Mouse (Mus musculus): ENCODE measurements at regions not wholly inside any gene's neighbourhood (a gene's known extent, or its start where the extent isn't known, plus 50 kb on each side); places are given as distances from the start of the nearest gene placed in this dataset.

DNA sequence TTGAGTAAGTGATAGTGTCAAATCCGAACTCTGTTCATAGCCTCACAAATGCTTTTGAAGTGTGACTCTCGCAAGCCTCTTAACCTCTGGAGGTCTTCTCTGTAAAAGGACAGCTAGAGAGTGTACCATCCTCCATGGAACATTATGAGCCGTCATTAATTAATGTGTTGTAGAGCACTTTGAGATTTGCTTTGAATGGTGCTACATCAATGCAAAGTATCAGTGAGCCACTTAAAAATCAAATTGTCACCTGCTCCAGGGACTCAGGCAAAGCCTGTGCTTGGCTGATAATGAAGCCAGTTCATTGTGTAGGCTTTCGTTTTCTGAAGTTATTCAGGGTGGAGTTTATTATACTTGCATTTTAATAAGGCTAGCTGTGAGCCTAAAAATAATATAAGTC, 801.8 kb upstream of the B3galt2 start:
- DNase-seq (ENCODE audit: low read depth, low spot score): no peak

DNA sequence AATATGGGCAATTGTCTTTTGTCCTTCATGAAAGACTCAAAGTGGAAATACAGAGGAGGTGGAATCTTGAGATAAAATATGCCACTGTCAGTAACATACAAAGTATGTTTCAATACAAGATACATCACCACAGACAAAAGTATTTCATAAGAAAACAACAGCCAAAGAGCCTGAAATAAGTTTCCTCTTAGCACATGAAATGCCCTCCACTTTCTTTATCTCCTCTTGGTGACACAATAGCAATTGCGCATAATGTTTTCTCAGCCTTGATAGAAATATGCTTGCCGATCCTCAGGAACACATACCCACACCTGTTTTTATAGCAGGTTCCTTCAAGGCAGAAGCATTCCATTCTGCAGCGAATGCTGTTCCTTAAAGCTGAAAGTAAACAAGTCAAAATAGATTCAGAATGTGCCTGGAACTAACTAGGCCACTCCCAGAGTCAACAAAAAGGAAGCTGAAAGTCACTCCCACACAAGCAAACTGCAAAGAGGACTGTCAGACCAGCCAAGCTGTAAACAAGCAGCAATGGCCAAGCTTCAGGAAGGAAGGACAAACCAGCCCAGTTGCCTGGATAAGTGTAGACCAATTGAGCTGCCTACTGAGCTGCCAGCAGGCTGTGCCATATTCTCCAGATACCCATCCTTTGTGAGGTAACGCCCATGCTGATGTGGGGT, 773.3 kb upstream of the B3galt2 start:
- no peak for DNase-seq (ENCODE audit: low read depth, low spot score)

DNA sequence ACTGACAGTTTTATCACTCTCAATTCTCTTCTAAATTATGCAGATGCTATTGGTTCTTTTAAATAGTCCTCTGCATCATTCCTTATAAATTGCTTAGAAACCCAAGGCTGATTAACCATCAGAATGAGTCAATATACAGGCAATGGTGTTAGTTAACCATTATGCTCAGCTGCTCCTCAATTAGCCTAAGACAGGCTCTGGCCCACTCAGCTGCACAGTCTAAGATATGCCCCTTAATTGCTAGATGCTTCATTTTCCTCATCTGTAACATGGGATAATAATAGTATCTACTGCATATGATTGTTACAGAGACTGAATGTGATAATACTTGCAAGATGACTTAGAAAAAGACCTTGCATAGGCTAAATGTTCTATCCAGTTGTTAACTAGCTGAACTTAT, 748.6 kb upstream of the B3galt2 start:
- no peak for DNase-seq (ENCODE audit: low read depth, low spot score)

DNA sequence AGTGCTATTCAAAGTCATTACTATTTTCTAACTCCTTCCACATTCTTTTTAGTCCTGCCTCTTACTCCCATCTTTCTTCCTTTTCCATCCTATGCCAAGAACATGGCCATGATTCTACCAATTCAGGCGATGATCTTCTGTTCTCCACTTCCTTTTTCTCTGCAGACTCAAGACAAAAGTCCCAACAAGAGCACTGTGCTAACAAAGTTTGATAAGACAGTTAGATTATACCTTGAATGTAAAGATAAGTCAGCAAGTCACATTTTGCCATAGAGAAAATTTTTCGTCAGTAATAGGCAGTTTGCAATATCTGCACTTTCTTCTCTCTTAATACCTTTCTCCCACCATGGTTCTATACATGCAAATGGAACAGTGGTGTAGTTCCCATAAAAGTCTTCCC, 747.3 kb upstream of the B3galt2 start:
- DNase-seq (ENCODE audit: low read depth, low spot score): no peak

DNA sequence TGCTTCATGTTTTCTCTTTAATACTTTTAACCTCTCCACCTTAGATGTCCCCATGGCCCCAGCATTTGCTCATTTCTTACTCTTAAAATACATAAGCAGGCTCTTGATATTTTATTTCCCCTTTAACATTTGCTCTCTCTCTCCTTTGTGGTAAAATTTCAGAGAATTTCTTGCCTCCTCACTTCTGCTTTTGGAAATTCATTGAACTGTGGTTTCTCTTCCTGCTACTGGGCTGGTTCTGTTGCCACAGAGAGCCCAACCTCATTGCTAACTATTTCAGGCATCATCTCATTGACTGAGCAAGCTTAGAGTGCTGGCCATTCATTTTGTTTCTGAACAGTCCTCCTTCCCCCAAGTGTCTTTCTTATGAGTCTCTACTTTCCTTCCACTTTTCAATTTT, 746.3 kb upstream of the B3galt2 start:
- DNase-seq (ENCODE audit: low read depth, low spot score): no peak

DNA sequence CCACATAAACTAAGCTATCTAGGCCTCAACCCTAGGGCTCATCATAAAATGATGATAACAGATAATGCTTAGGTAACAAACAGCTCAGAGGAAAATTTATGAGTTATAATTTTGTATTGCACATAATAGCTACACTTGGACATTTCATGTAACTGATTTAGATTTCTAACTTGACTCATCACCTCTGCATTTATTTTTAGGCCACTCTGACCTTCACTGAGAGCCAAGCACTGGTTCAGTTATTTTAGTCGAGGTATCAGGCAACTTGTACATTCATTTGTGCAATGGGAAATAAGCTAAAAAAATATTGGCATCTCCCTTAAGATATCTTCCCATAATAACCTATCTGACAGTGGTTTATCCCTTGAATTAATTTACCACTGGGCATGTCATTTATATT, 745.4 kb upstream of the B3galt2 start:
- no peak for DNase-seq (ENCODE audit: low read depth, low spot score)

DNA sequence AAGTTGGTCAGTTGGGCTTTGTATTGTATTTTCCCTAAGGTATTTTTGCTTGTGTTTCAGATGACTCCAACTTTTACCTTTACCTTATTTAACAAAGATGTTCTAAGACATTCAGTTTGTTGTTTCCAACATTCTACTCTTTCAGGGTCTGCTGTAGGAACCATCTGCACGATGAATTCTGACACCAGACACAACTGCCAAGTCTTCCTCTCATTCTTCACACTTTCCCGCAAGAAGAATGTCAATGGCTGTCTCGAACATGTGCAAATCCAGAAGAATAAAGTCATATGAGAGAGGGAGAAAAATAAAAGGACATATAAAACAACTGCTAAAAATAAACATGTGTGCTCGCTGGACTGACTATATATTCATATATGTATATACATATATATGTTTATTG, 730.6 kb upstream of the B3galt2 start:
- no peak for DNase-seq (ENCODE audit: low read depth, low spot score)

DNA sequence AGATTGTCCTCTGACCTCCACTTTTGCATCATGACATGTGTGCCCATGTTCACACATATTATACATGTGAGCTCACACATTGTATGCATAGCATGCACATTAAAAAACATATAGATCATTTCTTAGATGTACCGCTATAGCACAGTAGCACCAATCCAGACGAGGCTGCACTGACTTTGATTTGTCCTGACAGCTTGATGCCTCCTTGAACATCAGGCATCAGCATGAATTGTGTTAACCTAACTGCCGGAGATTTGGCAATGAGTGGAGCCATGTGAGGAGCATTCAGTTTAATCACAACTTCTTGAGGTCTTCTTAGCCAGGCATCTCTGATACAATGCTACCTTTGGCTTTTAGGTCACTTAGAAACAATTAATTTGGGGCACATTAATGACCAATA, 683.8 kb upstream of the B3galt2 start:
- DNase-seq (ENCODE audit: low read depth, low spot score): no peak

DNA sequence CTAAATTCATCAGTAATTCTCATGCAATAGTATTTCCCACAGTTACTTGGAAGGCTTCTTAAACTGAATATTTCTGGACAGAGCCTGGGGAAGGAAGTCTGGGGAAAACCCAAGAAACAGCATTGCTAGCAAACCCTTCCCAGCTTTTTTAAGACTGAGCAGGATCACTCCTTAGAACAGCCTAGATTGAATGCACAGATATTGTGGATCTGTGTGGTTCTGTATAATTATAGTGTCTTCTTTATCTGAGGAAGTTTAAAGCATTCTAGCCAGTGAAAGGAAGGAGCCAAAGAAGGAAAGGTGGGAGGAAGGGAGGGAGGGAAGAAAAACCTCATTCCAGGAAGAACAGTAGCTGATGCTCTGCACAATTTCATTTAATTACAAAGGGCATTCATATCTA, 669.0 kb upstream of the B3galt2 start:
- DNase-seq (ENCODE audit: low read depth, low spot score): no peak

DNA sequence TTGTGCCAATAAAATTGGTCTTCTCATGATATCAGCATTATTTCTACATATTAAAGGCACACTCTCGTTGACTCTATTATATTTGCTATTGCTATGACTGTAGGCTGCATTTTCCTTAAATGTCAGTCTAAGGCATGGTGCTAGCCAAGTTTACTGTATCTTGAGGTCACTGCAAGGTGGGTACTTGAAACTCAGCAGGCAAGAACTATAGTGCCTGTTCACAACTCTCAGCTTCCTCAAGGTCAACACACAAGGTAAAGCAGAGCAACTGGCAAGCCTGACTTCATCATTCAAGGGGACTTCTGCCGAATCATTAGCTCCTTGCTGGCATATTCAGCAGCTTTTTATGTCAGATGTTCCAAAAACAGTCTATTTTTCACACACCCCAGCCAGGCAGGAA, 667.1 kb upstream of the B3galt2 start:
- no peak for DNase-seq (ENCODE audit: low read depth, low spot score)

DNA sequence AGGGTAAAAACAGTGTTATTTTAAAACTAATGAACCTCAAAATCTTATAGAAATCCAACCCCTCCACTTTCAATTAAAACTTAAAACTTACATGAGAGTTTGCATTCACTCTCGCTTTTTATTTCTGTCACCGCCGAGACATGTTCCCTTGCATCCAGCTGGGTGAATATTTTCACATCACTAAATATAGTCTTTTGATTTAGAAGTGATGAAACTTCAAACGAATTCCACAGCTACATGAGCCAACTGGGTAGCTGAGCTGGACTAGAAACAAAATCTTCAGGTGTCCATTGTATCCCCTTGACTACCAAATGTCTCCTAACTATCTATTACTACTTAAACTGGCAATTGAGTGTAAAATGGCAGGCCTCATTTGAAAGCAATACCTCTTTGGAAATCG, 657.5 kb upstream of the B3galt2 start:
- no peak for DNase-seq (ENCODE audit: low read depth, low spot score)

DNA sequence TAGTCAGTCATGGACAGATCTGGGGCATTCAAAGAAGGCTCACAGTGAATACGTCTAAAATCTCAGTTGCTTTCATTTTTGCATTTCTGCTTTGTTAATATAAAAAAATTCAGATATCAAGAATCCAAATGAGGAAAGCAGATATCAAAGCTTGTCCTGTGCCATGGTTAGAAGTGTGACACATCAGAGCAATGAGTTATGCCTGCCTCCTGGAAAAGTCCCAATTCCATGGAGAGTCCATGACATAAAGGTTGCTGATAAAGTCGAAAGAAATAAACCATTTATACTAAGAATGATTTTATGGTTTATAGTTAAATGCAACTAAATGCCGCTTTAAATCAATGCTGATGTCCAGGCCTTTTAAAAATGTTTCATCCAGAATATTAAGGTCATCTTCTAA, 656.8 kb upstream of the B3galt2 start:
- no peak for DNase-seq (ENCODE audit: low read depth, low spot score)

DNA sequence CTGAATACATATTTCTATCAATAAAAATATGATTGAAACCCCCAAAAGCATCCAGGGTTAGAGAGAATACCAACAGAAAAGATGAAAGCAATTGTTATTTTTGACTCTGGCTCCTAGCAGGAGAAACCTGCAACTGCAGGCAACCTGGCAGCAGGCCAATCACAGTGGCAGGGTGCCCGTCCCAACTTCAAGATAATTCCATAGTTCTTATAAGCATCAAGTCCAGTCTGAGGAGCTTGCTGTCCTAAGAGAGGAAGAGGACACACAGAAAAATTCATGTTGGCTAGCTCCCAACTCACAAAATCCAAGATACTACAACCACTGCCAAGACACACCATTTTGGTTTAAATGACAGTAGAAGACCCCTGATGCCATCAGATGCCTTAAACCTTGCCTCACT, 654.9 kb upstream of the B3galt2 start:
- DNase-seq (ENCODE audit: low read depth, low spot score): no peak

DNA sequence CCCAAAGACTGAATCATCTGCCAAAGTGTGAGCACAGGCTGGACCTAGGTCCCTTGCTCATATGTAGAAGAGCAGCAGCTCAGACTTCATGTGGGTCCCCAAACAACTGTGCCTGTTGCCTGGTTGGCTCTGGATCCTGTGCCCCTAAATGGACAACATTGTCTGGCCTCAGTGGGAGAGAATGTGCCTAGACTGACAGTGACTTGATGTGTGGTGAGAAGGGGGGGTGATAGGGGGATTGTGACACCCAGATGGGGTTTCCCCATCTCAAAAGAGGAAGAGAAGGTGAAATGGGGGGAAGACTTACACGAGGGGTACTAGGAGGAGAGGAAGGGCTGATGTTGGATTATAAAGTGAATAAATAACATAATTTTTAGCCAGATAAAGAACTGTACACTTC, 640.2 kb upstream of the B3galt2 start:
- DNase-seq (ENCODE audit: low read depth, low spot score): no peak

DNA sequence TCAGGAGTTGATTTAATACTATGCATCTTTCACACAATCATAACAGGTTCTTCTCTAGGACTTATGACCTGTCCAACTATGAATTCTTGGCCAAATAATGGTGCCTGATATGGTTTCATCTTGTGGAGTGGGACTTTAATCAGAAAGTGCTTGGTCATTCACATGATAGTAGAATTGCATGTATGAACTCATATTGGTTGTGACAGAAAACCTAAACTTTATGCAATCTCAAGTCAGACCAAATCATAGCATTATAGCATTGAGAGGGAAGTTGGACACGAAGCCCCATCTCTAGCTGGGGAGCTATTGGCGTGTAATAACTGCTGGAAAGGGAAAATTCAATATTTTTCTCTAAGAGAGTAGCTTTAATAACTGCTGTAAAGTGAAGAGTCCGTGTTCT, 639.4 kb upstream of the B3galt2 start:
- no peak for DNase-seq (ENCODE audit: low read depth, low spot score)

DNA sequence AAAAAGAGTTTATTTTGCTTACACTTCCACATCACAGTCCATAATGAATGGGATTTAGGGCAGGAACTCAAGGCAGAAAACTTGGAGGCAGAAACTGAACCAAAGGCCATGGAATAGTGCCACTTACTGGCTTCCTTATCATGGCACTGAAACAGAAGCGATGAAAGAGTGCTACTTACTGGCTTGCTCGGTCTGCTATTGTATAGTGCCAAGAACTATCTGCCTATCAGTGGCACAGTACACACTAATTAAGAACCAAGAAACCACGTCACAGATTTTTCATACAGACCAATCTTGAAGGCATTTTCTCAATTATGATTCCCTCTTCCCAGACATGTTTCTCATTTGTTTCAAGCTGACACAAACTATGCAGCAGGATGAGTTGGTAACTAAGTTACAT, 634.4 kb upstream of the B3galt2 start:
- DNase-seq (ENCODE audit: low read depth, low spot score): no peak

DNA sequence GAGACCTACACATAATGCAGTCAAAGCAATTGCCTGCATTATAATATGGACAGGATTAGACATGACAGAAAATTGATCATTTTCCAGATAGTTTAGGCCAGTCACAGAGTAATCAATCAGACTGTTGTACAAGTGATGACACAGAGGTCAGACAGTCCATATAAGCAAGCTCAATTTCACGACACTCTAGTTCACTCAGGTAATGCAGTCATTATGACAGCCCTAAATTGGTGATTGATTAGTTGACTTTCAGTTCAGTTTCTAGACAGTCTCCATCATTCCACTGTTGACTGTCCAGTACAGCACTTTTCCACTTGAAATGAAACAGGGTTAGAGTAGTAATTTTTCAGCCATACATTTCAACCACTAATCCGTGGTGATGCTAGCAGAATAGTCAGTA, 620.5 kb upstream of the B3galt2 start:
- DNase-seq (ENCODE audit: low read depth, low spot score): no peak

DNA sequence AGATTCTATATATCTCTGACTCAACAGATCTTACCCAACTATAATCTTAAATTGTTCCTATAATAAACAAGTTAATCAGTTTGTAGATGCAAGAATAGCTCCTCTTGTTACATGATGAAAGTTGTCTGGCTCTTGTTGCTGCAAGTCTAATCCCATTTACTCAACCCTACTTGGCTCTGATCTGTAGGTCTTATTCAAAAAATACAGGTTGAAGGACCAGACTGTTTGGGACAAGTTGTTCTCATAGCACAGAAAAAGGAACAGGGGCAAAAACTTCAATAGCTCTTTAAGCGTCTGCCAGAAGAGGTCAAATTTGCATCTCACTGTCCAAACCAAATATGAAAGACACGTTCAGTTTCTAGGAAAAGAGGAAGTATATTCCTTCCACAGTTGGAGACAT, 587.3 kb upstream of the B3galt2 start:
- no peak for DNase-seq (ENCODE audit: low read depth, low spot score)

DNA sequence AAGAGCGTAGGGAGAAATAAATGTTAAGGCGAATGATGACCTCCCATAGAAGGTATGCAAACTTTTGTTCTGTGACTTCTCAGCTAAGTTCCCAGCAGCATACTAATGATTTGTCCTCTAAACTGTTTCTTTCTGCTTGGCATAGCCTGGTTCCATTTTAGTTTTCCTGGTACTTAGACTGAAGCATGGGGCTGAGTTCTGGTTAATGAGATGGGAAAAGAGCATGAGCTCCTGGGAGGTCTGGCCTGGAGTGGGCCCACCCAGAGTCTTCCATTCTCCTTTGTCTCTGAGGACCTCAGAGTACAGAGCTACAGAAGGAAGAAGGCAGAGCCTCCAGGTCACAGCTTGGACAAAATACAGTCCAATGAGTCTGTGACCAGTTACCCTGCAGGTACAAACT, 586.9 kb upstream of the B3galt2 start:
- DNase-seq (ENCODE audit: low read depth, low spot score): no peak

DNA sequence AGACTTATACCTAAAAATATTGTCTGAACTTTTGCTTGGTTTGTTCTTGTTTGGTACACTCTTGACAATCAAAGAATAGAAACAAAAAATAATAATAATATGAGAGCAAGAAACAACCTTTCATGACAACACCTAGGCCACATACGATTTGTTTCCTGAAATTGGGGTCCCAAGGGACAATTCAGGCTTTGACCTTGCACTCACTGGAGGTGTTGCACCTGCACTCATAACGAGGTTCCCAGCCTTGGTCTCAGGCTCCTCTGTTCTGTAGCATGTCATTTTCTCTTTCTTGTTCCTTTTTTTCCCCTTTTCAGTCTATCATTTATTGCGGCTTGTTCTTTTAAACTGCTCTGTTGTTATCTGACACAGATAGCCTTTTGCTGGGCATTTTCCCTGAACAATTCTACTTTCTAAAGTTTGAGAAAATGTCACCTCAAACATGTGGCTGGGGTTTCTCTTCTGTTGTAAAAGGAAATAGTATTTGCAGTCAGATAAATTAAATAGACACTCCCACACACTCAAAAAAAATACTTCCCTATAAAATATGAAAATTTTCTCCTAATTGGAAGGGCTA, 585.9 kb upstream of the B3galt2 start:
- DNase-seq (ENCODE audit: low read depth, low spot score): no peak

DNA sequence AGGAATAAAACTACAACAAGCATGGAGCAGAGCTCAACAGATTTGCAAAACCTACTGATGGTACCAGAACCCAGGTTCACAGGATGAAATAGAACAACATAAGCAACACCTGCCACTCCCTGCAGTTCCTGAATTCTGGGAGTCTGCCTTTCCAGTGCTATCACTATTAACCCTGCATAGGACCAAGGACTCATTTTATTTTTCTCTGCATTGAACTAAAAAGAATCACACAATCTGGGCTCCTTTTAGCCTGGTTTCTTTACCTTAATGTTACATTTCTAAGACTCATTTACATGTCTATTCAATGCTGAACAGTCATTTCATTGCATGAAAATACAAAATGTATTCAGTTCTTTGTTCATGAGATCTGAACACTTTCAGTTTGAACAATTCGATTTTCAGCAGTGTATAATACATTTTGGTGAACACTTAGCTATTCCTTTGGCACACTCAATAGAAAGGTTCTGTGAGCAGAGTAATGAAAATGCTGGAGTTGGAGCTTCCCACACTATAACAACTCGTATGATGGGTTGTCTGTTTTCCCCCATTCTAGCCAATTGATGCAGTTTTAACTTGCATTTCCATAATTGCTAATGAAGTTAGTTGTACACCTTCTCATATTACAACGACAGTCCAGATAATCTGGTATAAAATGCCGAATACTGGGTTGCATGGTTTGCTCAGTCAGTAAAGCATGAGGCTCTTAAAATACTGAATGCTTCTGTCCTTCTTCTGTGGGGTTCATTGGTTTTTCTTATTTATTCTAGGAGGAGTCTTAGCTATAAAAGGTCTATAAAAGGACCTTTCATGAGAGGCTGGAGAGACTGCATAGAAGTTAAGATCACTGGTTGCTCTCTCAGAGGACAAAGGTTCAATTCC, 579.5 kb upstream of the B3galt2 start:
- DNase-seq (ENCODE audit: low read depth, low spot score): no peak

DNA sequence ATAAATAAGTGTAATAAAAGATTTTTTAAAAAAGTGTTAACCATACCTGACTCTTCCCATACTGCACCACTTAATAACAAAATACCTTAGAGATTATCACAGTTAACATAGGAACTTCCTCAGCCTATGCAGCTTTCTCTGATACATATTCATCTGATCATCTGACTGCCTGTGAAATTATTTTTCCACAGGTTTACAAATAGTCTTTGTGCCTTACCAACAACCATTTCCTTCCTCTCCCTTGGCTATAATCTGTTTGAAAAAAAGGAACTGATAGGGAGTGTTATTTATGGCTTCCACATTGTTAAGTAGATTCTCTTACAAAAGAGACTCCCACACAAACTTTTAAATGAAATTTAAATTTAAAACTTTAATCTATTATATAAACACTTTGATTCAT, 575.0 kb upstream of the B3galt2 start:
- DNase-seq (ENCODE audit: low read depth, low spot score): no peak

DNA sequence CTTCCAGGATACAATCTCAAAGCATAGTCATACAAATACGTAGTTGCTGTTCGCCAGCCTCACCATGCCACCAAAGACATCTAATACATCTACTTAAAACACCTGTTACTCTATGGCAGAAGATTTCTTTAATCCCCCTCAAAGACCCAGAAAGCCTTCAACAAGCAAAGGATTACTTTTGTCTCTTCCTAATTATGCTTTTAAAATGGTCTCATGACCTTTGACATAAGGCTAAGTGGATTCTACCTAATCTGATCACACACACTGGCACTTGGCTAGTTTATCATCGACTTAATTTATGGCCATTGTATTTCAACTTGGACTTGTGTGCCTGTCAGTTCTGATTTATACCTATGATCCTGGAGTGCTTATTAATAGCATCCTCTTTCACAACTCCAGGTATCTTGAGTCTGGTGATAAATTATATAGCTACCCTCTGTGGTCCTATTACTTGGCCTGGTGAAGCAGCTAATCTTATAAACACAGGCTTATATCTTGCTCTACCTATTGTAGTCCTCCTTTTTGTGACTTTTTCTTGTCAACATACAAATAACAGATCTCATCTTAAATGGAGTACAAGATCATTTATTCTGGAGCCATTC, 568.6 kb upstream of the B3galt2 start:
- DNase-seq (ENCODE audit: low read depth, low spot score): no peak

Data from brain, embryonic 18.5 days (tissue).